Mouse (Mus musculus) intestine, embryonic 16.5 days (tissue): ENCODE measurements around the gene Krtap5-4. TPM values are rescaled to one million over a fixed set of nuclear protein-coding genes. Genes with fewer than 3 reads are reported as not detected.

Source experiments
- ATAC-seq: fragments of 200-750 bp; cut with Nextera tagmentation; 2 replicates; pipeline ENCODE4 v1.8.0; 2017; ENCODE audit warnings: moderate TSS enrichment, moderate library complexity
- H3K27ac ChIP-seq: fragments of 300-500 bp; sonication (generic); 2 replicates; pipeline ENCODE4 v1.5.1; 2014; ENCODE audit warnings: mild to moderate bottlenecking, low read length
- H3K27me3 ChIP-seq: fragments of 300-500 bp; sonication (generic); replicated peaks from 2 replicates; pipeline ENCODE4 v1.6.1; 2014; ENCODE audit warnings: low read length, control low read depth, mixed read lengths; ENCODE audit not compliant: control insufficient read depth, insufficient read depth
- H3K36me3 ChIP-seq: fragments of 300-500 bp; sonication (generic); 2 replicates; pipeline ENCODE4 v1.6.1; 2014; ENCODE audit warnings: low read length, control low read depth; ENCODE audit not compliant: control insufficient read depth, insufficient read depth
- H3K4me1 ChIP-seq: fragments of 300-500 bp; sonication (generic); 2 replicates; pipeline ENCODE4 v1.6.1; 2014; ENCODE audit warnings: low read length, control low read depth, mixed read lengths; ENCODE audit not compliant: control insufficient read depth, insufficient read depth
- H3K4me2 ChIP-seq: fragments of 300-500 bp; sonication (generic); 2 replicates; pipeline ENCODE4 v1.6.1; 2014; ENCODE audit warnings: low read depth, low read length, control low read depth
- H3K4me3 ChIP-seq: fragments of 300-500 bp; sonication (generic); 2 replicates; pipeline ENCODE4 v1.5.1; 2014; ENCODE audit warnings: mild to moderate bottlenecking, low read length
- H3K9ac ChIP-seq: fragments of 300-500 bp; sonication (generic); 2 replicates; pipeline ENCODE4 v1.6.1; 2014; ENCODE audit warnings: low read depth, low read length
- H3K9me3 ChIP-seq: fragments of 300-500 bp; sonication (generic); 2 replicates; pipeline ENCODE4 v1.6.1; 2016; ENCODE audit warnings: low read length, control low read depth; ENCODE audit not compliant: control insufficient read depth
- WGBS: fragments of 180-500 bp; shearing (Covaris S2); extraction: QIAGEN DNeasy Blood & Tissue Kit; methylation state at CpG from one replicate; pipeline ENCODE4 v1.1.7; 2014; 5-methylcytosine and 5-hydroxymethylcytosine counted together
- polyA plus RNA-seq: library from polyadenylated mRNA; unstranded; fragments of >200 nt; fragmentation: Nextera tagmentation; extraction: Ambion mirVana; gene quantifications from 2 replicates; pipeline ENCODE4 v1.2.1, GENCODE M21; 2015

Krtap5-4 gene
- polyA plus RNA-seq, 1 experiment from 2014 or later, result not detected

DNA sequence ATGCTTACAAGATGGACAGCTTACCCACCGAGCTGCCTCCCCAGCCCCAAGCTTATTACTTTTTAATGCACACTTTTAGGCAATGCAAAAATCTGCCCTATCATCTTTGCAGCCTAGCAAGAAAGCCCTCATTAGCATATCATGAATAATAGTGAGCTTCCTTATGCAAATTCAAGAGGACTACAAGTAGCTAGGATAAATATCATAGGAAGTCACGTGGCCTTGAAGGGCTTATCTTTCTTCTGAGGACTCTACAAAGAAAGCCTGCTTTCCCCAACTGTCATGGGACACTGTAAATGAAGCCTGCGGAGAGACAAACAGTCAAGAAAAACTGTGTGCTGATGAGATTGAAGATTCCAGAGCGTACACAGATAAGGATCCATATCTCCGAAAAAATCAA lies 48.2 kb downstream of the Krtap5-4 start:
- ATAC-seq, result no peak
- H3K27ac ChIP-seq, result no peak overlapping the region
- H3K27me3 ChIP-seq, result no peaks in the 10 kb centered on the region
- peaks cover 14% of the 10 kb centered on the region for H3K4me1 ChIP-seq
- H3K36me3 ChIP-seq, result no peaks in the 10 kb centered on the region
- WGBS, result 52% methylated on average over 5 of the region's 5 CpGs
- no peak overlapping the region for H3K4me3 ChIP-seq
- no peak overlapping the region for H3K9ac ChIP-seq
- no peaks in the 10 kb centered on the region for H3K9me3 ChIP-seq
- no peak overlapping the region for H3K4me2 ChIP-seq

DNA sequence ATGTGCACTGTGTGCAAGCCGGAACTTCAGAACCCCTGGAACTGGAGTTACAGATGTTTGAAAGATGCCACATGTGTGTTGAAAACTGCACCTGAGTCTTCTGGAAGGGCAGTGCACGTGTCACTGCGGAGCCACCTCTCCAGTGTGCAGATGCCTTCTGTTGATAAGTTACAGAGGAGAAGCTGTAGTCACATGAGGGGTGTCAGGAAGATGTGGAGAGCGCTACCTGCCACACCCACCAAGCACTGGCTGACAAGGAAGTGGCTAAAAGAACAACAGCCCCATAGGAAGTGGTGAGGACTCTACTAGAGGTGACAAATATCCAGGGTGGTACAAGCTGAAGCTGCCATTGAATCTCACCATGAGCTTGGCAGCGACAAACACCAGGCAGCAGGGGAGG lies 50.5 kb downstream of the Krtap5-4 start:
- Histone ChIP-seq H3K4me2 (no peak overlapping the region), H3K36me3 (no peaks in the 10 kb centered on the region), H3K4me3 (no peak overlapping the region), H3K9me3 (no peaks in the 10 kb centered on the region), H3K9ac (no peak overlapping the region), H3K27me3 (no peaks in the 10 kb centered on the region), H3K4me1 (peaks cover 14% of the 10 kb centered on the region), H3K27ac (no peak overlapping the region)
- peak; percentile 72 for ATAC-seq
- WGBS, result 63% methylated on average over 5 of the region's 5 CpGs

Other genes with a start within 250 kb of the Krtap5-4 start
- 57.8 and 64.4 TPM in 2 replicates for gene Mob2, start 242.5 kb upstream of the Krtap5-4 start, polyA plus RNA-seq
- gene Dusp8, start 207.7 kb upstream of the Krtap5-4 start, polyA plus RNA-seq, result 4.8 and 5.6 TPM in 2 replicates
- not detected in 2 replicates for gene Gm45618, start 182.8 kb upstream of the Krtap5-4 start, polyA plus RNA-seq
- not detected in 2 replicates for gene Gm39115, start 167.5 kb upstream of the Krtap5-4 start, polyA plus RNA-seq
- gene Gm45337, start 158.9 kb upstream of the Krtap5-4 start, polyA plus RNA-seq, result not detected in 2 replicates
- gene Gm29735, start 146.4 kb upstream of the Krtap5-4 start, polyA plus RNA-seq, result not detected in 2 replicates
- gene Gm4553, start 137.8 kb upstream of the Krtap5-4 start, polyA plus RNA-seq, result not detected in 2 replicates
- not detected in 2 replicates for gene Krtap5-2, start 127.5 kb upstream of the Krtap5-4 start, polyA plus RNA-seq
- gene Gm10153, start 113.2 kb upstream of the Krtap5-4 start, polyA plus RNA-seq, result not detected in 2 replicates
- gene Krtap5-3, start 102.2 kb upstream of the Krtap5-4 start, polyA plus RNA-seq, result not detected in 2 replicates
- not detected in 2 replicates for gene Gm7579, start 91.7 kb upstream of the Krtap5-4 start, polyA plus RNA-seq
- not detected in 2 replicates for gene Krtap5-5, start 73.6 kb upstream of the Krtap5-4 start, polyA plus RNA-seq
- gene Gm40460, start 62.5 kb upstream of the Krtap5-4 start, polyA plus RNA-seq, result not detected in 2 replicates
- gene Gm2431, start 45.2 kb upstream of the Krtap5-4 start, polyA plus RNA-seq, result not detected in 2 replicates
- gene Gm4559, start 29.2 kb upstream of the Krtap5-4 start, polyA plus RNA-seq, result not detected in 2 replicates
- gene Krtap5-1, start 6.4 kb upstream of the Krtap5-4 start, polyA plus RNA-seq, result not detected in 2 replicates
- gene Ifitm10, start 70.2 kb downstream of the Krtap5-4 start, polyA plus RNA-seq, result 1.8 and 2.4 TPM in 2 replicates
- 0.43 and 2.3 TPM in 2 replicates for gene Gm49369, start 79.1 kb downstream of the Krtap5-4 start, polyA plus RNA-seq
- 395 and 444 TPM in 2 replicates for gene Ctsd, start 84.5 kb downstream of the Krtap5-4 start, polyA plus RNA-seq
- 8.8 and 10.4 TPM in 2 replicates for gene Syt8, start 131.3 kb downstream of the Krtap5-4 start, polyA plus RNA-seq
- 4.3 and 4.7 TPM in 2 replicates for gene Tnni2, start 138.3 kb downstream of the Krtap5-4 start, polyA plus RNA-seq
- 125 and 134 TPM in 2 replicates for gene Lsp1, start 157.3 kb downstream of the Krtap5-4 start, polyA plus RNA-seq
- 2.1 and 3.2 TPM in 2 replicates for gene Tnnt3, start 195.3 kb downstream of the Krtap5-4 start, polyA plus RNA-seq
- gene Mrpl23, start 229.1 kb downstream of the Krtap5-4 start, polyA plus RNA-seq, result 50.3 and 58.1 TPM in 2 replicates